Mouse (Mus musculus) neural tube, embryonic 11.5 days (tissue): Measurements from ENCODE around the gene Gm3636. TPM values are rescaled to one million over a fixed set of nuclear protein-coding genes. Genes with fewer than 3 reads are reported as not detected.
A peak's percentile ranks its signal among the peaks of the same experiment; 100 is the strongest.
"Not testable (repeated sequence)": the region's sequence is repeated elsewhere in the genome, so short reads cannot be mapped to it uniquely, and the experiment has no call there.

Source experiments
- ATAC-seq: fragments of 200-750 bp; cut with Nextera tagmentation; 2 replicates; pipeline ENCODE4 v1.8.0; 2017; ENCODE audit warnings: moderate number of reproducible peaks, mild to moderate bottlenecking, moderate TSS enrichment, moderate library complexity; ENCODE audit not compliant: insufficient read depth, low FRiP score, low TSS enrichment
- DNase-seq: peaks from one replicate; pipeline ENCODE4 v3.0.0-alpha.2; 2015; ENCODE audit warnings: low spot score
- H3K27ac ChIP-seq: fragments of 300-500 bp; sonication (generic); 2 replicates; pipeline ENCODE4 v1.5.1; 2014; ENCODE audit warnings: low read depth, mild to moderate bottlenecking, low read length
- H3K27me3 ChIP-seq: fragments of 300-500 bp; sonication (generic); 2 replicates; pipeline ENCODE4 v1.6.1; 2014; ENCODE audit warnings: mild to moderate bottlenecking, low read length, mixed read lengths; ENCODE audit not compliant: control insufficient read depth, insufficient read depth
- H3K36me3 ChIP-seq: fragments of 300-500 bp; sonication (generic); 2 replicates; pipeline ENCODE4 v1.6.1; 2014; ENCODE audit warnings: mild to moderate bottlenecking, low read length, moderate library complexity, mixed read lengths; ENCODE audit not compliant: control insufficient read depth, insufficient read depth
- H3K4me1 ChIP-seq: fragments of 300-500 bp; sonication (generic); 2 replicates; pipeline ENCODE4 v1.6.1; 2014; ENCODE audit warnings: low read length, mixed read lengths; ENCODE audit not compliant: control insufficient read depth, insufficient read depth
- H3K4me2 ChIP-seq: fragments of 300-500 bp; sonication (generic); 2 replicates; pipeline ENCODE4 v1.6.1; 2014; ENCODE audit warnings: low read depth, mild to moderate bottlenecking, moderate library complexity
- H3K4me3 ChIP-seq: fragments of 300-500 bp; sonication (generic); 2 replicates; pipeline ENCODE4 v1.5.1; 2014; ENCODE audit warnings: low read depth, low read length
- H3K9ac ChIP-seq: fragments of 300-500 bp; sonication (generic); 2 replicates; pipeline ENCODE4 v1.6.1; 2014; ENCODE audit warnings: mild to moderate bottlenecking, low read length
- H3K9me3 ChIP-seq: fragments of 300-500 bp; sonication (generic); 2 replicates; pipeline ENCODE4 v1.6.1; 2016; ENCODE audit warnings: low read length; ENCODE audit not compliant: control insufficient read depth
- WGBS: fragments of 180-500 bp; shearing (Covaris S2); extraction: QIAGEN DNeasy Blood & Tissue Kit; methylation state at CpG from one replicate; pipeline ENCODE4 v1.1.7; 2014; 5-methylcytosine and 5-hydroxymethylcytosine counted together
- polyA plus RNA-seq: library from polyadenylated mRNA; unstranded; fragments of >200 nt; fragmentation: Nextera tagmentation; extraction: Ambion mirVana; gene quantifications from 2 replicates; pipeline ENCODE4 v1.2.1, GENCODE M21; 2014

Gene Gm3636
- 6.2 and 7.7 TPM in 2 replicates for polyA plus RNA-seq

GRCm38 (mm10) chr14:6742232-6742631 lies at the start of gene Gm3636:
Gene Gm3636, minus strand, starts transcription at chr14:6742332.
- not testable (repeated sequence) for H3K4me3 ChIP-seq, H3K9ac ChIP-seq, ATAC-seq, H3K36me3 ChIP-seq, H3K4me1 ChIP-seq, H3K27ac ChIP-seq, H3K27me3 ChIP-seq, DNase-seq, H3K4me2 ChIP-seq, H3K9me3 ChIP-seq
- no CpG with 5 or more reads among the region's 2 CpGs for WGBS

- not testable (repeated sequence) for H3K36me3 ChIP-seq, ATAC-seq
- WGBS, result no CpG with 5 or more reads among the region's 1 CpGs
Measured at GRCm38 (mm10) chr14:6774311-6774710, 32.2 kb upstream of the Gm3636 start, which contains the start of gene Gm8362. Gene Gm8362, minus strand, starts transcription at chr14:6774411.

GRCm38 (mm10) chr14:6757231-6757536 lies 15.1 kb upstream of the Gm3636 start:
- H3K27me3 ChIP-seq, H3K36me3 ChIP-seq, ATAC-seq, H3K4me3 ChIP-seq, H3K9ac ChIP-seq, DNase-seq, H3K9me3 ChIP-seq, H3K4me2 ChIP-seq, H3K4me1 ChIP-seq, H3K27ac ChIP-seq: not testable (repeated sequence)
- WGBS, result 5% methylated on average over 4 of the region's 13 CpGs

More at GRCm38 (mm10) chr14:6774311-6774710, 32.2 kb upstream of the Gm3636 start, which contains the start of gene Gm8362:
- not testable (repeated sequence) for H3K4me1 ChIP-seq, H3K27ac ChIP-seq, H3K9ac ChIP-seq, H3K27me3 ChIP-seq, DNase-seq, H3K9me3 ChIP-seq, H3K4me2 ChIP-seq, H3K4me3 ChIP-seq

GRCm38 (mm10) chr14:6756384-6757230 lies 14.5 kb upstream of the Gm3636 start:
- peak; percentile 13 for DNase-seq
- not testable (repeated sequence) for H3K27ac ChIP-seq, ATAC-seq, H3K9me3 ChIP-seq, H3K4me1 ChIP-seq, H3K36me3 ChIP-seq, H3K27me3 ChIP-seq
- H3K4me3 ChIP-seq, result peak overlapping the region; percentile 29
- peak overlapping the region; percentile 31; the same call in 1 of the 2 replicates for H3K4me2 ChIP-seq
- 0% methylated on average over 6 of the region's 67 CpGs for WGBS
- peak overlapping the region; percentile 37 for H3K9ac ChIP-seq

- not testable (repeated sequence) for H3K27me3 ChIP-seq, H3K27ac ChIP-seq, H3K9ac ChIP-seq, H3K4me3 ChIP-seq, H3K4me1 ChIP-seq, ATAC-seq, H3K4me2 ChIP-seq, H3K36me3 ChIP-seq, H3K9me3 ChIP-seq, DNase-seq
- no CpG with 5 or more reads among the region's 2 CpGs for WGBS
Measured at GRCm38 (mm10) chr14:6720151-6720550, 22.0 kb downstream of the Gm3636 start, which contains the start of gene Gm8050. Gene Gm8050, minus strand, starts transcription at chr14:6720251.

Other genes starting within 250 kb of the Gm3636 start
- gene Gm8356, start 205.0 kb downstream of the Gm3636 start, polyA plus RNA-seq, result not detected in 2 replicates
- 0.14 TPM in 1 of 2 replicates, not detected in the other for gene Gm3629, start 151.7 kb downstream of the Gm3636 start, polyA plus RNA-seq
- gene Gm3460, start 119.9 kb downstream of the Gm3636 start, polyA plus RNA-seq, result not detected in 2 replicates
- gene Gm10251, start 58.2 kb downstream of the Gm3636 start, polyA plus RNA-seq, result not detected in 2 replicates
- not detected in 2 replicates for gene Gm8050, start 22.1 kb downstream of the Gm3636 start, polyA plus RNA-seq
- gene Gm8362, start 32.1 kb upstream of the Gm3636 start, polyA plus RNA-seq, result not detected in 2 replicates
- gene Gm3642, start 98.0 kb upstream of the Gm3636 start, polyA plus RNA-seq, result not detected in 2 replicates
- gene Gm3667, start 147.6 kb upstream of the Gm3636 start, polyA plus RNA-seq, result 1.8 and 2.1 TPM in 2 replicates
- not detected in 2 replicates for gene Gm6356, start 231.5 kb upstream of the Gm3636 start, polyA plus RNA-seq